Mouse (Mus musculus) kidney, adult 8-10 months (tissue): Measurements from ENCODE around the gene Gm21748.
"Not testable (repeated sequence)": the region's sequence is repeated elsewhere in the genome, so short reads cannot be mapped to it uniquely, and the experiment has no call there.

Experiments used
- DNase-seq, 2 experiments: peaks; one replicate each; pipeline ENCODE4 v3.0.0; 2022

The Gm21748 gene

GRCm38 (mm10) chrY:90839077-90839476 lies at the start of gene Gm21748:
TSS of gene Gm21748 (minus strand) at chrY:90839177.
- not testable (repeated sequence) for DNase-seq
